Mouse (Mus musculus) brain, embryonic 14.5 days (tissue): ENCODE data around the gene Slc9a5.

Experiments
- CTCF ChIP-seq: fragments of 200-500 bp; IDR thresholded peaks from 2 replicates; pipeline ENCODE4 v1.5.1; 2012; ENCODE audit warnings: inconsistent platforms, mild to moderate bottlenecking, moderate library complexity, borderline replicate concordance; ENCODE audit not compliant: insufficient read depth, insufficient read length; ENCODE audit errors: extremely low read depth
- POLR2A ChIP-seq: fragments of 200-500 bp; IDR thresholded peaks from 2 replicates; pipeline ENCODE4 v1.6.1; 2012; ENCODE audit warnings: mild to moderate bottlenecking, inconsistent platforms, borderline replicate concordance; ENCODE audit not compliant: poor library complexity, insufficient read depth, insufficient read length, severe bottlenecking; ENCODE audit errors: extremely low read depth

DNA sequence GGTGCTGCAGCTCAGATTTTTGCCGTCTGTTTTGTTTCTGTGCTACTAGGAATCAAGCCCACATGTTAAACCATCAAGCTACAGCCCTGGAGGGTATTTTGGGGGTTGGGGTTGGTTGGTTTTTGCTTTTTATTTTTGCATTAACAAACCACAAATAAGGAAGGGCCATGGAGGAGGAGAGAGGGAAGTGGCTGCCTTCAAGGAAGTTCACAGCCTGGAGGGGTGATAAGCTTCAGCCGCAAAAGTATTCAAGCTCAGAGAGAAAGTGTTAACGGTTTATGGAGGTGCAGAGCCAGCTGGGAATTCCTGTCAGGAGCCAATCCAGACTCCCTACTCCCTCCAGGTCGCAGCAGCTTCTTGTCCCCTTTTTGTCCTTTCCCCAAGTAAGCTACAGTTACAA is 9.7 kb upstream of the Slc9a5 start:
- no peak for TF ChIP-seq CTCF
- TF ChIP-seq POLR2A, result no peak
